Mouse (Mus musculus) lung, embryonic 15.5 days (tissue): ENCODE measurements around the gene Gas7. TPM values are rescaled to one million over a fixed set of nuclear protein-coding genes. Genes with fewer than 3 reads are reported as not detected.

Experiments
- ATAC-seq: fragments of 200-750 bp; cut with Nextera tagmentation; 2 replicates; pipeline ENCODE4 v1.8.0; 2017; ENCODE audit warnings: moderate number of reproducible peaks, borderline replicate concordance; ENCODE audit not compliant: low FRiP score, low TSS enrichment; ENCODE audit errors: extremely low read depth
- H3K27ac ChIP-seq: fragments of 300-500 bp; sonication (generic); 2 replicates; pipeline ENCODE4 v1.5.1; 2015; ENCODE audit warnings: moderate library complexity, mild to moderate bottlenecking, inconsistent platforms
- H3K27me3 ChIP-seq: fragments of 300-500 bp; sonication (generic); 2 replicates; pipeline ENCODE4 v1.6.1; 2015; ENCODE audit warnings: inconsistent platforms
- H3K36me3 ChIP-seq: fragments of 300-500 bp; sonication (generic); 2 replicates; pipeline ENCODE4 v1.6.1; 2015; ENCODE audit warnings: inconsistent platforms
- H3K4me1 ChIP-seq: fragments of 300-500 bp; sonication (generic); 2 replicates; pipeline ENCODE4 v1.6.1; 2015; ENCODE audit warnings: inconsistent platforms
- H3K4me2 ChIP-seq: fragments of 300-500 bp; sonication (generic); 2 replicates; pipeline ENCODE4 v1.6.1; 2015; ENCODE audit warnings: inconsistent platforms, mild to moderate bottlenecking, moderate library complexity
- H3K4me3 ChIP-seq: fragments of 300-500 bp; sonication (generic); 2 replicates; pipeline ENCODE4 v1.5.1; 2015; ENCODE audit warnings: mild to moderate bottlenecking, inconsistent platforms
- H3K9ac ChIP-seq: fragments of 300-500 bp; sonication (generic); 2 replicates; pipeline ENCODE4 v1.6.1; 2015; ENCODE audit warnings: inconsistent platforms
- H3K9me3 ChIP-seq: fragments of 300-500 bp; sonication (generic); 2 replicates; pipeline ENCODE4 v1.6.1; 2016; ENCODE audit warnings: inconsistent platforms
- WGBS: fragments of 180-500 bp; shearing (Covaris S2); methylation state at CpG from one replicate; pipeline ENCODE4 v1.1.7; 2015; 5-methylcytosine and 5-hydroxymethylcytosine counted together
- polyA plus RNA-seq: library from polyadenylated mRNA; unstranded; fragments of >200 nt; fragmentation: Nextera tagmentation; extraction: Ambion mirVana; gene quantifications from 2 replicates; pipeline ENCODE4 v1.2.1, GENCODE M21; 2015

Gene Gas7
- polyA plus RNA-seq, 1 experiment from 2014 or later = 11.7 TPM

- Histone ChIP-seq H3K4me2 (no peak overlapping the region), H3K4me3 (no peak overlapping the region), H3K27me3 (no peaks in the 10 kb centered on the region), H3K4me1 (no peaks in the 10 kb centered on the region), H3K9ac (no peak overlapping the region), H3K9me3 (no peaks in the 10 kb centered on the region), H3K36me3 (no peaks in the 10 kb centered on the region), H3K27ac (no peak overlapping the region)
- WGBS = 58% methylated on average over 12 of the region's 12 CpGs
- no peak for ATAC-seq
Measured at GRCm38 (mm10) chr11:67602711-67603369, 147.6 kb downstream of the Gas7 start.

- Histone ChIP-seq H3K4me1 (no peaks in the 10 kb centered on the region), H3K27me3 (no peaks in the 10 kb centered on the region), H3K4me2 (no peak overlapping the region), H3K9ac (no peak overlapping the region), H3K36me3 (no peaks in the 10 kb centered on the region), H3K27ac (no peak overlapping the region), H3K4me3 (no peak overlapping the region), H3K9me3 (no peaks in the 10 kb centered on the region)
- WGBS = 49% methylated on average over 2 of the region's 2 CpGs
- no peak for ATAC-seq
Measured at GRCm38 (mm10) chr11:67604481-67604880, 149.2 kb downstream of the Gas7 start.

GRCm38 (mm10) chr11:67608114-67608683 lies 153.0 kb downstream of the Gas7 start:
- Histone ChIP-seq H3K4me1 (no peaks in the 10 kb centered on the region), H3K4me3 (no peak overlapping the region), H3K36me3 (no peaks in the 10 kb centered on the region), H3K27me3 (no peaks in the 10 kb centered on the region), H3K9me3 (no peaks in the 10 kb centered on the region), H3K27ac (no peak overlapping the region), H3K9ac (no peak overlapping the region), H3K4me2 (no peak overlapping the region)
- no peak for ATAC-seq
- 72% methylated on average over 10 of the region's 10 CpGs for WGBS

- no peak for ATAC-seq
- no peaks in the 10 kb centered on the region for H3K4me1 ChIP-seq
- no peak overlapping the region for H3K4me2 ChIP-seq
- no peak overlapping the region for H3K4me3 ChIP-seq
- H3K27ac ChIP-seq = no peak overlapping the region
- WGBS = 75% methylated on average over 9 of the region's 9 CpGs
- H3K27me3 ChIP-seq = no peaks in the 10 kb centered on the region
- no peaks in the 10 kb centered on the region for H3K36me3 ChIP-seq
- no peaks in the 10 kb centered on the region for H3K9me3 ChIP-seq
- H3K9ac ChIP-seq = no peak overlapping the region
Measured at GRCm38 (mm10) chr11:67612158-67612839, 157.1 kb downstream of the Gas7 start.

GRCm38 (mm10) chr11:67616557-67617239 lies 161.5 kb downstream of the Gas7 start:
- Histone ChIP-seq H3K27me3 (no peaks in the 10 kb centered on the region), H3K36me3 (no peaks in the 10 kb centered on the region), H3K4me2 (no peak overlapping the region), H3K4me3 (no peak overlapping the region), H3K4me1 (no peaks in the 10 kb centered on the region), H3K27ac (no peak overlapping the region), H3K9ac (no peak overlapping the region), H3K9me3 (no peaks in the 10 kb centered on the region)
- 72% methylated on average over 13 of the region's 13 CpGs for WGBS
- no peak for ATAC-seq

GRCm38 (mm10) chr11:67622340-67622739 lies 167.1 kb downstream of the Gas7 start:
- Histone ChIP-seq H3K4me3 (no peak overlapping the region), H3K4me1 (no peaks in the 10 kb centered on the region), H3K4me2 (no peak overlapping the region), H3K27me3 (no peaks in the 10 kb centered on the region), H3K27ac (no peak overlapping the region), H3K36me3 (no peaks in the 10 kb centered on the region), H3K9ac (no peak overlapping the region), H3K9me3 (no peaks in the 10 kb centered on the region)
- 82% methylated on average over 7 of the region's 7 CpGs for WGBS
- no peak for ATAC-seq

GRCm38 (mm10) chr11:67627179-67627578 lies 171.9 kb downstream of the Gas7 start:
- Histone ChIP-seq H3K27ac (no peak overlapping the region), H3K4me1 (no peaks in the 10 kb centered on the region), H3K4me2 (no peak overlapping the region), H3K27me3 (no peaks in the 10 kb centered on the region), H3K9ac (no peak overlapping the region), H3K9me3 (no peaks in the 10 kb centered on the region), H3K36me3 (no peaks in the 10 kb centered on the region), H3K4me3 (no peak overlapping the region)
- 78% methylated on average over 7 of the region's 7 CpGs for WGBS
- no peak for ATAC-seq

GRCm38 (mm10) chr11:67628522-67628921 lies 173.3 kb downstream of the Gas7 start:
- Histone ChIP-seq H3K4me2 (no peak overlapping the region), H3K36me3 (no peaks in the 10 kb centered on the region), H3K4me1 (no peaks in the 10 kb centered on the region), H3K9ac (no peak overlapping the region), H3K4me3 (no peak overlapping the region), H3K9me3 (no peaks in the 10 kb centered on the region), H3K27me3 (no peaks in the 10 kb centered on the region), H3K27ac (no peak overlapping the region)
- 46% methylated on average over 2 of the region's 2 CpGs for WGBS
- no peak for ATAC-seq

- H3K4me2 ChIP-seq = no peak overlapping the region
- no peaks in the 10 kb centered on the region for H3K36me3 ChIP-seq
- H3K9me3 ChIP-seq = no peaks in the 10 kb centered on the region
- no peak for ATAC-seq
- no peak overlapping the region for H3K27ac ChIP-seq
- H3K4me1 ChIP-seq = no peaks in the 10 kb centered on the region
- H3K27me3 ChIP-seq = no peaks in the 10 kb centered on the region
- no peak overlapping the region for H3K9ac ChIP-seq
- no peak overlapping the region for H3K4me3 ChIP-seq
- WGBS = 61% methylated on average over 8 of the region's 8 CpGs
Measured at GRCm38 (mm10) chr11:67632906-67633305, 177.7 kb downstream of the Gas7 start.

GRCm38 (mm10) chr11:67633620-67634229 lies 178.5 kb downstream of the Gas7 start:
- no peaks in the 10 kb centered on the region for H3K27me3 ChIP-seq
- WGBS = 63% methylated on average over 3 of the region's 3 CpGs

GRCm38 (mm10) chr11:67636201-67636600 lies 181.0 kb downstream of the Gas7 start:
- ATAC-seq = no peak
- 46% methylated on average over 4 of the region's 4 CpGs for WGBS
- no peaks in the 10 kb centered on the region for H3K27me3 ChIP-seq

More at GRCm38 (mm10) chr11:67633620-67634229, 178.5 kb downstream of the Gas7 start:
- Histone ChIP-seq H3K9me3 (no peaks in the 10 kb centered on the region), H3K4me1 (no peaks in the 10 kb centered on the region), H3K27ac (no peak overlapping the region), H3K4me2 (no peak overlapping the region), H3K9ac (no peak overlapping the region), H3K4me3 (no peak overlapping the region), H3K36me3 (no peaks in the 10 kb centered on the region)
- ATAC-seq = no peak

More at GRCm38 (mm10) chr11:67636201-67636600, 181.0 kb downstream of the Gas7 start:
- Histone ChIP-seq H3K36me3 (no peaks in the 10 kb centered on the region), H3K4me1 (no peaks in the 10 kb centered on the region), H3K9ac (no peak overlapping the region), H3K9me3 (no peaks in the 10 kb centered on the region), H3K27ac (no peak overlapping the region), H3K4me2 (no peak overlapping the region), H3K4me3 (no peak overlapping the region)
